Mouse (Mus musculus) erythroid progenitor cell, adult 5-6 weeks (primary cell): Measurements from ENCODE around the gene Tmprss7. TPM values are rescaled to one million over a fixed set of nuclear protein-coding genes. Genes with fewer than 3 reads are reported as not detected.
A peak's percentile ranks its signal among the peaks of the same experiment; 100 is the strongest.

Experiments used
- ATAC-seq: replicated peaks from 2 replicates; pipeline ENCODE4 v1.8.0; 2016; ENCODE audit warnings: moderate number of reproducible peaks, mild to moderate bottlenecking, moderate TSS enrichment, inconsistent platforms; ENCODE audit not compliant: poor library complexity, low FRiP score, severe bottlenecking
- total RNA-seq, 2 experiments: library from RNA; stranded (forward) in 1 of 2; stranded (reverse) in 1 of 2; fragments of 150-400 nt in 1 of 2; fragments of 186-747, 209-891 nt in 1 of 2; gene quantifications; 2 replicates each; pipeline versions ENCODE4 v1.2.3 to v1.2.4; 2015 to 2017; ENCODE audit warnings: low replicate concordance in 2 of 2

The Tmprss7 gene
- total RNA-seq (2015; ENCODE audit: low replicate concordance) (not detected in 2 replicates), total RNA-seq (2017; ENCODE audit: low replicate concordance) (not detected in 2 replicates)

DNA sequence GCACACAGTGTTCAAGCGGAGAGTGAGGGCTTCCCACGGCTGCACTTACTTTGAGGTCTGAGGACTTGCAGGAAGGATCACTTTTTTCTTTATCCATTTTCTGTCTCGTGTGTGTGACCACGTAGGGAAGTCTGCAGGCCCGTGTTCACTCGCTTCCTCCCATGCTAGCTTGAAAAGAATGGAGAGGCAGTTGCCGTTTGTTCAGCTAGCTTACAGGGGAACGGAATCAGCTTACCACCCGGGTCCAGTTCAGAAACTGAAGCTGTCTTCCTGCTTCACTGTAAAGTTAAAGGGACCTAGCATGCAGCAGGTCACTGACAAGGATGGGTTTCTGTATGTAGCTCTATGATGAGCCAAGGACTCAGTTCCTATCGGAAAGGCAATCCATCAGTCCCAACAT lies at the start of gene Tmprss7:
Tmprss7 (minus strand) TSS at position 101 of the 400 bp plus-strand sequence.
- ATAC-seq: no peak

DNA sequence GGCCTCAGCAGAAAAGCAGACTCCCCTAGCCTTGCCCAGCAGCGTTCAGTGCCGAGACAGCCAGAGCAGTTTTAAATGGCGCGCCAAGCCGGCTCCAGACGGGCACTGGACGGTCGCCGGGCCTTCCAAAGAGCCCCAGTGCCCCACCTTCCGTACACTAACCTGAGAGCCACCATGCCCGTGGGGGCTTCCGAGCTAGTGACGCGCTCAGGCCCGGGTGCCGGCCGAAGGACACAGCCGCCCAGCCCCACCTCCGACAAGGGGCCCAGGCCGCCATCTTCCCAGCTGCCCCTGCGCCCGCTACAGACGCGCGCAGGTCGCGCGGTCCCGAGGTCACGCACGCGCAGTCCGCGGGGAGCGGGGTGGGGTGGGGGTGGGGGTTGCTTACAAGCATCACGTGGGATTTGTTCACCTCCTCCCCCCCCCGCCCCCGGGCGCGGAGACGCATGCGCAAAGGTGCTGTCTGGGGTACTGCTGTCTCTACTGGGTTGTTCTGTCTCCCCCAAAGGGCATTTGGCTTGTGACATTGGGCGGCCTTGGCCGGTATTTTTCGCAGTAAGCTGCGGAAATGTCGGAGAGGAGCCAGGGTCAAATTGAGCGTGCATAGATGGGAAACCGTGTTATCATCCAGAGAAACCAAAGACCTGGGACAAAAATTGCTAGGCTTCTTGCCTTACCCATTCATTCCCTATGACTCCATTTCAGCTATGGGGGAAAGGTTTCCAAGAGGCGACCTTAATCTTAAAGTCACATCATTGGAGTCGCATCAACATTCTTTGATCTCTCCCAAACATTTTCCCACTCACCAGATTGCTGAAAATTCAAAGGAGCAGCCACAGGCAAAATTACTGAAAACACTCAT lies 49.4 kb upstream of the Tmprss7 start, which contains the start of gene Abhd10:
Abhd10 (minus strand) TSS at position 341 of the 862 bp plus-strand sequence.
- ATAC-seq: peak; percentile 92

DNA sequence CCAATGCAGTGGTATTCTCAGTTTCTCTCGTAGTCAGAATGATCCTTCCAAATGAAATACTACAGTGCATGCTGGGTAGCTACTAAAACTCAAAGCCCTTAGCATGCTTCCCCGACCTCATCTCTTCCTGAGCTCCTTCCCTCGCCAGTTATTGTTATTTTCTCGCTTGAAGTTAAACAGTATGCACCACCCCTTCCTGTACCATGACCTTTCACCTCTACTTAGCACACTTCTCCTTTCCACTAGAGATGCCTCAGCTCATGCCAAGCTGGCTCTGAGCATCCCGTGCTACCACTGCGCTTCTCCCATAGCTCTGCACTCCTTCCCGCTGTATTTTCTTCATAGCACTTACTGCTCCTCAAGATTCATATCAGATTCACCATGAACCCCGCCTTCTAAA lies 44.4 kb upstream of the Tmprss7 start:
- no peak for ATAC-seq

DNA sequence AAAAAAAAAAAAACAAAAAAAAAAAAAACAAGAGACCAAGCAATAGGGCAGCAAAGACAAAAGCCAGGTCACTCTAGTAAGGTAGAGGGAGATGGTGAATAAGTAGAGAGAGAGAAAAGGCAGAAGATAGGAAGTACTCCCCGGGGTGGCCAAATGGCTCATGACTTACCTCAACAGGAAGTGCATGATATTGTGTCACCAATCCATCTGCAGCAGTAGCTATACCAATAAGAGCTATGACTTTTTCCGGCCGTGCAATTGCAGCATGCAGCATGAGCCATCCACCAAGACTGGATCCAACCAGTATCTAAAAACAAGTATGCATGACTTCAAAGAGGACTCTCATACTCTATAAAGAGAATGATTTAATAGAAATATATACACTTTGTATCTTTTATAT lies 43.3 kb upstream of the Tmprss7 start:
- ATAC-seq: no peak

DNA sequence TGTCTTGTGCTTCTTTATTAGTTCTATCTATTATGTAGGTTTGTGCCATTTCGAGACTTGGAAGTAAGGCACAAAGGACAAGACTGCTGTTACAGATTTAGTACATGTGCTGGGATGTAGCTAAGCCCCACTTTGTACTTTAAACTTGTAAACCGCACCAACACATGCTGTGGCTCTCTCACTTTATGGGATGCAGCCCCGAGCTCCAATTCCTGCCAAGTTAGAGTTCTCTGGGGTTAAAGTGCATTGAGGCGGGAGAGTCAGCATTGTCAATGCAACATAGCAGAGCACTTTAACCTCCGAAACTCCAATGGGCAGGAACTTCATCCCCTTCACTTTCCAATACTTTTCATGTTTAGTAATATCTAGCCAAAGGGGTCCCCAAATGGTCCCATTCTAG lies 35.7 kb upstream of the Tmprss7 start:
- ATAC-seq: no peak

DNA sequence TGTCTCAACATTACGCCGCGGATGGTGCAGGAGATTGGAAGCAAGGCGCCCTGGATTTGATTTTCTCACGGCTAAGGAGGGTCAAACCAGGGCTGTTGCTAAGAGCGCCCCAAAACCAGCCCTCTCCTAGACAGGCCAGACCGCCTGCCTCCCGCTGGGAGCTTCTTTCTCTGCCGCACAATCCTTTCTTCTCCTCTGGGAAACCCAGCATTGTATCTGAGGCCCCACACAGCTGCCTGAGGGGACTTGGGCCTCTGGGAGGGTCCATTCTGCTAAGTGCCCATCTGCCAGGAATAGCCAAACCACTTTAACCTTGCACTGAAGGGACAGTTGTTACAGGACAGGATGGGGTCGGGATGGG lies 31.3 kb upstream of the Tmprss7 start:
- no peak for ATAC-seq

DNA sequence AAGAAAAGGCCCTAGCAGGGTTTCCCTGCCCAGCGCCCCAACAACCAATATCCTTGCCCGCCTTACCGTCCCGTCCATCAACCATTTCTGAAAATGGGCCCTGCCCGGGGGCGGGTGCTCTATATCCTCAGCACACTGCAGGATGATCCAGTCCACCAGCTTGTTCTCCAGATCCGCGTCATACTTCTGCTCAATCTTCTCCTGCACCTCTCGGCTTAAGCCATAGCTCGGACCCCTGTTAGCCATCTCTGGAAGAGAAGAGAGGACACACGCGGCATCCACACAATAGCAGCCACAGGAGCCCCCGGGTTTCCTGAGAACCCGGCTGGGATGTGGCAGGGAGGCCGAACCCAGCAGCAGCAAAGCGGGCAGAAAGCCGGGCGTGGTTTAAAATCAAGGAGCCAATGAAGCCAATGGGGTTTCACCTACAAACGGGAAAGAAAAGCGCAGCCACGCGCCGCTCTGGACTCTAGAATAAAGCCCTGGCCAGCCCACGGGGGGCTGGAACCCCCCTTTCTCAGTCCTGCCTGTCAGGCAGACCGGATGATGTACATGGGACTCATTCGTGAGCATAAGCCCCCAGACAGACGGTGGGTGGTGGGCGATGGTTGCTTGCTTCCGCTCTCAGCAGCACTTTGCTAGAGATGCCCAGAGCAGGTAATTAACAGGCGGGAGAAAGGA lies 30.7 kb upstream of the Tmprss7 start, which contains the start of gene Tagln3:
Tagln3 (minus strand) TSS at position 548 of the 681 bp plus-strand sequence.
- ATAC-seq: no peak

DNA sequence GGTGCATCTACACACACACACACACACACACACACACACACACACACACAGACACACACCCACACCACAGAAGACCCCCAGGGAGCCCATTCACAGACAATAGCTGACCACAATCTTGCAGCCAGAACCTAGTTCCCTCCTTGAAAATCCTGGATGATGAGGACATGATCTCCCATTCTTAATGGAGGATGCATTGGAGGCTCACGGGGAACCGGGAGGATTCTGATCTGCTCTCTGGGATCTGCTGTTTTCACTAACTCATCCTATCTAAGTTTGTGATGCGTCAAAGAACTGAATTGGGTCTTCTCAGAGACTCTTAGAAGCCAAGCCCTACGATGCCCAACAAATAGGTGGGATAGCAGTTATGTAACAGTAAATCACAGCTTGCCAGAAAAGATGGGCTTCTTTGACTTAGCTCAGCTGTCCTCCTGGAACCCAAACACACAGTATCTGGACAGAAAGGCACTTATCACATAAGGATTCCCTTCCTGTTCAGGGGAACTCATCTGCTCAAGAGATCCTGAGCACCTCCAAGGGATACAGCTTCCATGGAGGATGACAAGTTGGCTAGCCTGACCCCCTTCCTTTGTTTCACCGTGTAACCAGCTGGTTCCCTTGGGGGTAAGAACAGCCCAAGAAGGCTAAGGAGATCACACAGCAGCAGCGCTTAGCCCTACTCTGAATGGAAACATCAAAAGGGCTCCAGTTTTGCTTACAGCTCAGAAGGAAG lies 29.9 kb upstream of the Tmprss7 start:
- ATAC-seq: no peak

DNA sequence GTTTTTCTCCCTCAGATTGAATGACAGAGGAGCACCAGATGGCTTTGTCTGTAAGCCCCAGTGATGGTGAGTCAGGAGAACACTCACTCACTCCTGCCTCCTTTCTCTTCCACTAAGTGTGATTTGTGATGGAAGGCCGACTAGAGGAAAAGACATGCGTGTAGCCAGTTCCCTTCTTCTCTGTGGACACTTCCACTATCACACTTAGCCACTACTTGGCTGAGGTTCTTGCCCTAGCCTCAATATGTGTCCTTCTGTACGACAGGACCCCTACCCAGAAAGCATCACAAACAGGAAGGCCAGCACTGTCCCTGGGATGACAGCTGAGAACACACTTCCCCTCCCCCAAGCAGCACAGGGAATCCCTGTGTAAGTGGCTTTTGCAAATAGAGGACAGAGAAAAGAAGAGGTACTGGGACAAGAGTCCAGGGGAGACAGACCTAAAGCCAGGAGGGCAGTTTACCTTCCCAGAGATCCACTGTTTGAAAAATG lies 29.0 kb upstream of the Tmprss7 start:
- ATAC-seq: no peak

DNA sequence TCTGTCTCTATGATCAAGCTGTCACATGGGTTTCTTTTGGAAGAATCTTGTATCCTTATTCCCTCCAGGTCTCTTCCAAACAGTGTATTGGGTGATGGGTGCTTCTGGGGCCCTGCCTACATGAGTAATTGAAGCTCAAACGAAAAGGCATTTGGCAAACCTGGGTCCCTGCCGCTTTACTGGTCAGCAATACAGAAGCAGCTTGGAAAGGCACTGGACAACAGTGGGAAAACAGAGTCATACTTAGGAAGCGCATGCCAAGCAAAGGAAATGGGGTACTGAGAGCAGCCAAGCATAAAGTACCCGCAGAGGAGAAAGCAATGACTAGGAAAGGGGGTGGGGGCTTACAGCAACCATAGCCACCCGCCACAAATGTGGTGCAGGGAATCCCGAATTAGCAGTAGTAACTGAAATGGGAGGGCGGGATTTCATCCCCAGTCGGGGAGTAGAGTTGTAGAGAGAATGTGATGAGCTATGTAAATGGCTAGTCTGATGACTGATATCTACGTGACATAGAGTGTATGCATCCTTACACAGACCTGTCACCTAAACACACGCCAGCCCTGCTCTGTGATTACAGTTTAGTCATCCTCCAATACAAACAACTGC lies 26.7 kb upstream of the Tmprss7 start:
- ATAC-seq: no peak

DNA sequence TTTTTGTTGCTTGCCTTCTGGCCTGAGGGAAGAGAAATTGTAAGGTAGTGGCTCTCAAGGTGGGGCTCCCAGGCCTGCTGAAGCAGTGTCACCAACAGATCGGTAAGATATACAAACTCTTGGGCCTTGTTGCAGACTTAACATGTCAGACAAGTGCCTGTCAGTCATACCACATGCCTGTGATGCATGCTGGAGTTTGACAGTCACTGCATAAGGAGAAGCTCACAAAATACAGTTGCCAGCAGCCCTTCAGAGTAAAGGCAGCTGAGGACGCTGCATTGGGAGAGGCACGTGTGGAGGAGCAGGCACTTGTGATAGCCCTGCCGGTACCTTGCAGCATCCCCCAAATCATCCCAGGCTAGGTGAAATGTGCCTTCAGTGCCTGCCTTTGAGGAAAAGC lies 24.8 kb upstream of the Tmprss7 start:
- ATAC-seq: no peak

DNA sequence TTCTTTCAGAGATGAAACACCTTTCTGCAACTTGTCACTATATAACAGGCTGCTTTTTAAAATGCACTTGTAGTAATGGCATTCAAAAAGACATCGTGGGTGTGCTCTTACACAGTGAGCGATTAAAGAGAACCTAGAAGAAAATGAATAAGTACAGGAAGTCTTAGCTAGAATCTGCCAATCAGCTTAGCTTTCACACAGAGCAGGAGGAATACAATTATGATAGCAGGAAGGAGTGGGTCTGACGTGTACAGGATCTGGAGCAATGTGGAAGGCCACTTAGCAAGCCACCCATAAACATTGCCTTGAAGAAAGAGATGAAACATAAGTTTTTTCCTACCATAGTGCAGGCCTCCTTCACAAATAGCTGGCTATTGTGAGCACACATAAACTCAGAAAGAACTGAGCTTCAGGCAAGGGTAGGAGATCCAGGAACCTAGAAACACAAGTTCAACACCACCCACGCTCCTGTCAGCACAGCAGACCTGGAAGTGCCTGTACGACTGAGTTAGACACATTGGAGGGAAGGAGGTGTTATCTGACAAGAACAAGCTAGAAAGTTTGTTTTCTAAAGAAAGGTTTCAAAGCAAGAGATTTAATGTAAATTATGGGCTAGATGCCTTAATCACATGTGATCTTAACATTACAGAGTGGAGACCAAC lies 21.2 kb upstream of the Tmprss7 start:
- ATAC-seq: no peak

DNA sequence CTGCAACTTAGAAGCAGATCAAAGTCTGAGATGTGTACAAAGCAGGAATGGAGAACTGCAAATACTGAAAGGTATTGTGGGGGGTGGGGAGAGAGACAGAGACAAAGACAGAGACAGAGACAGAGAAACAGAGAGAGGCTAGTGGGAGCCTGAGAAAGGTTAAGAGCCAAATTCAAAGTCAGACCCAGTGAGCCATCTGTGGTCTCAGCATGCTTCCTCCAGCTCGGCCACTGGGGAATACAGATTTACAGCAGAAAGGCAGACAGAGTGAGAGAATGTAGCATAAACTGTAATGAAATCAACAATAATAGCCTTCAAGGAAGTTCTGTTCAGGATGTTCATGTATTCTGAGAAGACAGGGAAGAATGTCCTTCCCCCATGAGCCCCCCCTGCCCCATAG lies 20.4 kb upstream of the Tmprss7 start:
- ATAC-seq: no peak

DNA sequence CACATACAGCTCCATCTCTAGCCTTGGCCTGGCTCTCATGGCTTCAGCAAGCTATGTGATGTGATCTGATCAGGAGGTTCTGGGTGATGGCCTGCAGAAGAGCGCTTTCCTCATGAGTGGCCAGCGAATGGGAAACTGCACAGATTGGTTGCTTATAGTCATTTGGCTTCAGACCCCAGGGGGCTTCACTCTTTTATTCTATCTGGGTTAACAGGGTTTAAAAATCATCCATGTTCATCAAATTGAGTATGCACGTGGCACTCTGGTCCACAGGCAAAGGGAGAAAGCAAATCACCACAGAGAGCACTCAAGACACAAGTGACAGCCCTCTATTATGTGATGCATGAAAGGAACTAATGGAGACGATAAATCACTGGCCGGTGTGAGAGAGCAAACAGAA lies 19.8 kb upstream of the Tmprss7 start:
- no peak for ATAC-seq

DNA sequence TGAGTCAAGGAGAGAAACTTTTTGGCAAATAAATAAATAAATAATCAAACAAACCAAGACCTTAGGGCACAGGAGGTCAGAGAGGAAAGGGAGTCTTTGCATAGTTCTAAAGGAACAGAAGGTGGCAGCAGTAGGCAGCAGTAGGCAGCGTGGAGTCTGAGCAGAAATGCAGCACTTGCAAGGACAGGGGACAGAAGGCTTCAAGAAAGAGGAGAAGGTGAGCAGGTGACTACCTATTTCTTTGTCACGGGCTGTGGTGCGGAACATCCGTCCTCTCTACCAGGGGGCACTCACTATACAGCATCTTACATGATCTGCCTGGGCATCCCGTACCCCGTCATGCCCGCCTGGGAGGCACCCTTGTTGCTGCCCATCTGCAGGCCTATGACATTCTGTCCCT lies 17.8 kb upstream of the Tmprss7 start:
- ATAC-seq: no peak

DNA sequence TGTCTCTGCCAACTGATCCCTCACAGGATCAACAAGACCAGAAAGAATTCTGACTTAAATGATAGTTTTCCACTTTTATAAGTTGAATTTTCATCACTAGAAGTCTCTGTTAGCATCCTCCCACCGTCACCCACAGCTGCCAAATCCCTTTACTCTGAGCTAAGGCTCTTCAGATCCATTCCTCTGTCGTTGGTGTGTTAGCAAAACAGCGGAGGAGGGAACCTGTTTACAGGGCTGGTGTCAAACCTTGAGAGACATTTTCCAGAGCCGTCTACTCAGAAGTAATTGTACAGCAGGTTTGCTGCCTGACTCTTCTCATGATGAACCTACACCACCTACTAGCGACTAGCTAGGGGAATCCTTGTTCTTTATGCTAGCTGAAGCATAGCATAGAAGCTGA lies 5.8 kb upstream of the Tmprss7 start:
- no peak for ATAC-seq

DNA sequence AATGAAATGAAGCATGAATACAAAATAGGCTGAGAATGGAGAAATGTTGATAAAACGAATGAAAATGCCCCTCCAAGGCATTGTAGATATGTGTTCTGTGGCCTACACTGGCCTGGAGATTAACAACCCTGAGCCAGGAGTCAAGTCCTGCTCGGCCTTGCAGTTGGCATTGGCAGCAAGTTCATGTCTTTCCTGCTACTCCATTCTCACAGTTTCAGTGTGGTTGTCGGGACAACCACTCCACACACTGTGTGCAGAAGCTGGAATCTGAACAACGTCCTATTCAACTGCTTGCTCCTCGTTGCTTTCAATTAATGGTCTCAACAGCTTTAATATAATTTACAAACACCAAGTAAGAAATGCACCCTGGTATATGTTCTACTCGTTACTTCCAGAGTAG lies 4.5 kb upstream of the Tmprss7 start:
- no peak for ATAC-seq

DNA sequence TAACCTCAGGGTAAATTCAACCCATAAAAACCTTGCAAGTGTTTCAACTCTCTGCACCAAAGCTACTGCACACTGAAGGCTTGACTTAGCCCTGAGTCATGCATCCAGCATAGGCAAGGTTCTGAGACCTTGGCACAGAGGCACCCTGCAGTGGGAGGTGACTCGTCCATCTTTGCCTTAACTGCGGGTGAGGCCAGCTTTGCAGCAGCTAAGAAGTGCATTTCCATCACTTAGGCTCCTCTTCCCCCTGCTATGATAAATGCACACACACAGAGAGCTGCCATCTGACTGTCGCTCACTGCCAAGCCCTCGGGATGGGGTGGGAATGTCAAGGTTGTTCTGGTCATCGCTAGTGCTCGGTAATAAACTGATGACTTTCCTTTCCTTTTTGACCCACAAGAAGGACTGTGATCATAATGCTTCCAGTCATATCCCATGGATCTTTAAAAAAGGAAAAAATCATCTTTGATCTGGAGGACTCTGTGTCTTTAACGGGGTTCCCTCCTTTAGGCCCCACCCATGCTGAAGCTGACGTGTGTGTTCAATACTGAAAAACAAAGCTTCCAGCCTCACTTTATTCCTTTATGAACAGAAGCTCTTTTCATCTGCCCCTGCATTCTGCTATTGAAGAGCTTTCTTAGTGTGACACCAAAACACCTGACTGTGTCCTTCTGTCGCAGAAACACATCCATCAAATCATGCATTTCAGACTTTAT lies 2.1 kb upstream of the Tmprss7 start:
- ATAC-seq: no peak

DNA sequence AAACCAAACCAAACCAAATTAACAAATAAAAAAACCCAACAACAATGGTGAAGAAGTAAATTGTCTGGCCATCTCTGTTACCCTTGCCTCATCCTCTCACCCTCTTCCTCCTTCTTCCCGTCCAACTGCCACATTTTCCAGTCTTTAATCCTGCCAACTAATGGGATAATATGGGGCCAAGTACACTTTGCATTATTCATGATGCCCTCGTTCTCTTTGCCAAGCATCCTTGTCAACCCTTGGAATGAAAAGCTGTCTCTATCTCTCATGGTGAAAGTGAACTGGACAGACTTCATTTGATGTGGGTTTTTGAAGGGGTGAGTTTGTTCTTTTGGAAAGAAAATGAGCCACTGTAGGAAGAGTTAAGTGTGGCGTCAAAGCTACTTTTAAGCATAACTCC lies 607 bp downstream of the Tmprss7 start:
- ATAC-seq: no peak
